Mouse (Mus musculus): ENCODE measurements at regions not wholly inside any gene's neighbourhood (a gene's known extent, or its start where the extent isn't known, plus 50 kb on each side); places are given as distances from the start of the nearest gene placed in this dataset.

GRCm38 (mm10) chr4:56051792-56052380, 519.6 kb upstream of the Klf4 start:
- Histone ChIP-seq H3K9me3 (ENCODE audit: control insufficient read depth, low read length) (no peaks in the 10 kb centered on the region), H3K27ac (replicated peaks; ENCODE audit: low read depth, low read length) (no peak overlapping the region), H3K4me1 (ENCODE audit: control insufficient read depth, insufficient read depth, low read length) (peaks cover 6% of the 10 kb centered on the region), H3K9ac (replicated peaks; ENCODE audit: low read length) (no peak overlapping the region), H3K4me2 (ENCODE audit: low read length) (no peak overlapping the region), H3K36me3 (ENCODE audit: control insufficient read depth, insufficient read depth, low read length) (no peaks in the 10 kb centered on the region), H3K4me3 (replicated peaks; ENCODE audit: low read depth, low read length) (no peak overlapping the region), H3K27me3 (ENCODE audit: control insufficient read depth, insufficient read depth, low read length) (no peaks in the 10 kb centered on the region)
- 16% methylated on average over 6 of the region's 6 CpGs for WGBS
- no peak for ATAC-seq (ENCODE audit: low FRiP score, low TSS enrichment)
- DNase-seq: peak; percentile 50

- Histone ChIP-seq H3K4me3 (replicated peaks; ENCODE audit: low read depth, low read length) (no peak overlapping the region), H3K4me2 (ENCODE audit: low read length) (no peak overlapping the region), H3K9me3 (ENCODE audit: control insufficient read depth, low read length) (no peaks in the 10 kb centered on the region), H3K4me1 (ENCODE audit: control insufficient read depth, insufficient read depth, low read length) (no peaks in the 10 kb centered on the region), H3K27ac (replicated peaks; ENCODE audit: low read depth, low read length) (no peak overlapping the region), H3K36me3 (ENCODE audit: control insufficient read depth, insufficient read depth, low read length) (no peaks in the 10 kb centered on the region), H3K9ac (replicated peaks; ENCODE audit: low read length) (no peak overlapping the region), H3K27me3 (ENCODE audit: control insufficient read depth, insufficient read depth, low read length) (no peaks in the 10 kb centered on the region)
- DNase-seq (no peak), ATAC-seq (ENCODE audit: low FRiP score, low TSS enrichment) (no peak)
- 95% methylated on average over 4 of the region's 4 CpGs for WGBS
These were observed 507.1 kb upstream of the Klf4 start for GRCm38 (mm10) chr4:56039327-56039726.

- H3K27ac ChIP-seq (replicated peaks; ENCODE audit: low read depth, low read length): no peak overlapping the region
- H3K4me1 ChIP-seq (ENCODE audit: control insufficient read depth, insufficient read depth, low read length): no peaks in the 10 kb centered on the region
- no peak for ATAC-seq (ENCODE audit: low FRiP score, low TSS enrichment)
- H3K9ac ChIP-seq (replicated peaks; ENCODE audit: low read length): no peak overlapping the region
- no peak overlapping the region for H3K4me2 ChIP-seq (ENCODE audit: low read length)
- no peak for DNase-seq
- 91% methylated on average over 6 of the region's 6 CpGs for WGBS
- no peaks in the 10 kb centered on the region for H3K9me3 ChIP-seq (ENCODE audit: control insufficient read depth, low read length)
- H3K27me3 ChIP-seq (ENCODE audit: control insufficient read depth, insufficient read depth, low read length): no peaks in the 10 kb centered on the region
- no peaks in the 10 kb centered on the region for H3K36me3 ChIP-seq (ENCODE audit: control insufficient read depth, insufficient read depth, low read length)
- H3K4me3 ChIP-seq (replicated peaks; ENCODE audit: low read depth, low read length): no peak overlapping the region
These were observed 504.1 kb upstream of the Klf4 start for GRCm38 (mm10) chr4:56036334-56036733.

- ATAC-seq (ENCODE audit: low FRiP score, low TSS enrichment): no peak
- no peak overlapping the region for H3K4me2 ChIP-seq (ENCODE audit: low read length)
- no peak overlapping the region for H3K27ac ChIP-seq (replicated peaks; ENCODE audit: low read depth, low read length)
- H3K9me3 ChIP-seq (ENCODE audit: control insufficient read depth, low read length): no peaks in the 10 kb centered on the region
- no peak overlapping the region for H3K9ac ChIP-seq (replicated peaks; ENCODE audit: low read length)
- WGBS: 79% methylated on average over 5 of the region's 5 CpGs
- no peaks in the 10 kb centered on the region for H3K27me3 ChIP-seq (ENCODE audit: control insufficient read depth, insufficient read depth, low read length)
- no peak overlapping the region for H3K4me3 ChIP-seq (replicated peaks; ENCODE audit: low read depth, low read length)
- DNase-seq: peak; percentile 23
- H3K36me3 ChIP-seq (ENCODE audit: control insufficient read depth, insufficient read depth, low read length): no peaks in the 10 kb centered on the region
- H3K4me1 ChIP-seq (ENCODE audit: control insufficient read depth, insufficient read depth, low read length): no peaks in the 10 kb centered on the region
These were observed 503.3 kb upstream of the Klf4 start for GRCm38 (mm10) chr4:56035543-56035942.

- Histone ChIP-seq H3K36me3 (ENCODE audit: control insufficient read depth, insufficient read depth, low read length) (no peaks in the 10 kb centered on the region), H3K9ac (replicated peaks; ENCODE audit: low read length) (no peak overlapping the region), H3K4me2 (ENCODE audit: low read length) (no peak overlapping the region), H3K4me3 (replicated peaks; ENCODE audit: low read depth, low read length) (no peak overlapping the region), H3K4me1 (ENCODE audit: control insufficient read depth, insufficient read depth, low read length) (no peaks in the 10 kb centered on the region), H3K27ac (replicated peaks; ENCODE audit: low read depth, low read length) (no peak overlapping the region), H3K9me3 (ENCODE audit: control insufficient read depth, low read length) (no peaks in the 10 kb centered on the region), H3K27me3 (ENCODE audit: control insufficient read depth, insufficient read depth, low read length) (no peaks in the 10 kb centered on the region)
- DNase-seq (no peak), ATAC-seq (ENCODE audit: low FRiP score, low TSS enrichment) (no peak)
- 76% methylated on average over 3 of the region's 3 CpGs for WGBS
These were observed 496.2 kb upstream of the Klf4 start for GRCm38 (mm10) chr4:56028441-56028840.

- Histone ChIP-seq H3K27me3 (ENCODE audit: control insufficient read depth, insufficient read depth, low read length) (no peaks in the 10 kb centered on the region), H3K4me1 (ENCODE audit: control insufficient read depth, insufficient read depth, low read length) (no peaks in the 10 kb centered on the region), H3K36me3 (ENCODE audit: control insufficient read depth, insufficient read depth, low read length) (no peaks in the 10 kb centered on the region), H3K4me2 (ENCODE audit: low read length) (no peak overlapping the region), H3K9me3 (ENCODE audit: control insufficient read depth, low read length) (no peaks in the 10 kb centered on the region), H3K27ac (replicated peaks; ENCODE audit: low read depth, low read length) (no peak overlapping the region), H3K4me3 (replicated peaks; ENCODE audit: low read depth, low read length) (no peak overlapping the region), H3K9ac (replicated peaks; ENCODE audit: low read length) (no peak overlapping the region)
- 92% methylated on average over 6 of the region's 6 CpGs for WGBS
- ATAC-seq (ENCODE audit: low FRiP score, low TSS enrichment) (no peak), DNase-seq (no peak)
These were observed 495.0 kb upstream of the Klf4 start for GRCm38 (mm10) chr4:56027258-56027657.

GRCm38 (mm10) chr4:56024478-56024877, 492.2 kb upstream of the Klf4 start:
- Histone ChIP-seq H3K4me3 (replicated peaks; ENCODE audit: low read depth, low read length) (no peak overlapping the region), H3K27ac (replicated peaks; ENCODE audit: low read depth, low read length) (no peak overlapping the region)
- ATAC-seq (ENCODE audit: low FRiP score, low TSS enrichment): no peak

GRCm38 (mm10) chr4:56018212-56018611, 485.9 kb upstream of the Klf4 start:
- no peak overlapping the region for H3K27ac ChIP-seq (replicated peaks; ENCODE audit: low read depth, low read length)
- 94% methylated on average over 8 of the region's 8 CpGs for WGBS
- ATAC-seq (ENCODE audit: low FRiP score, low TSS enrichment): no peak

More at GRCm38 (mm10) chr4:56024478-56024877, 492.2 kb upstream of the Klf4 start:
- Histone ChIP-seq H3K36me3 (ENCODE audit: control insufficient read depth, insufficient read depth, low read length) (no peaks in the 10 kb centered on the region), H3K4me2 (ENCODE audit: low read length) (no peak overlapping the region), H3K9me3 (ENCODE audit: control insufficient read depth, low read length) (no peaks in the 10 kb centered on the region), H3K4me1 (ENCODE audit: control insufficient read depth, insufficient read depth, low read length) (no peaks in the 10 kb centered on the region), H3K27me3 (ENCODE audit: control insufficient read depth, insufficient read depth, low read length) (no peaks in the 10 kb centered on the region), H3K9ac (replicated peaks; ENCODE audit: low read length) (no peak overlapping the region)
- no peak for DNase-seq

GRCm38 (mm10) chr4:56015481-56015880, 483.2 kb upstream of the Klf4 start:
- Histone ChIP-seq H3K4me3 (replicated peaks; ENCODE audit: low read depth, low read length) (no peak overlapping the region), H3K4me2 (ENCODE audit: low read length) (no peak overlapping the region), H3K9ac (replicated peaks; ENCODE audit: low read length) (no peak overlapping the region), H3K27me3 (ENCODE audit: control insufficient read depth, insufficient read depth, low read length) (no peaks in the 10 kb centered on the region), H3K27ac (replicated peaks; ENCODE audit: low read depth, low read length) (no peak overlapping the region), H3K9me3 (ENCODE audit: control insufficient read depth, low read length) (no peaks in the 10 kb centered on the region), H3K36me3 (ENCODE audit: control insufficient read depth, insufficient read depth, low read length) (no peaks in the 10 kb centered on the region), H3K4me1 (ENCODE audit: control insufficient read depth, insufficient read depth, low read length) (no peaks in the 10 kb centered on the region)
- 94% methylated on average over 7 of the region's 7 CpGs for WGBS
- DNase-seq (no peak), ATAC-seq (ENCODE audit: low FRiP score, low TSS enrichment) (no peak)

More at GRCm38 (mm10) chr4:56018212-56018611, 485.9 kb upstream of the Klf4 start:
- Histone ChIP-seq H3K4me2 (ENCODE audit: low read length) (no peak overlapping the region), H3K27me3 (ENCODE audit: control insufficient read depth, insufficient read depth, low read length) (no peaks in the 10 kb centered on the region), H3K9ac (replicated peaks; ENCODE audit: low read length) (no peak overlapping the region), H3K36me3 (ENCODE audit: control insufficient read depth, insufficient read depth, low read length) (no peaks in the 10 kb centered on the region), H3K9me3 (ENCODE audit: control insufficient read depth, low read length) (no peaks in the 10 kb centered on the region), H3K4me1 (ENCODE audit: control insufficient read depth, insufficient read depth, low read length) (no peaks in the 10 kb centered on the region), H3K4me3 (replicated peaks; ENCODE audit: low read depth, low read length) (no peak overlapping the region)
- DNase-seq: no peak

All from midbrain, embryonic 14.5 days (tissue).